Mouse (Mus musculus): ENCODE data around the gene Rdm1.
A peak's percentile ranks its signal among the peaks of the same experiment; 100 is the strongest.
"Not testable (repeated sequence)": the region's sequence is repeated elsewhere in the genome, so short reads cannot be mapped to it uniquely, and the experiment has no call there.

The Rdm1 gene

DNA sequence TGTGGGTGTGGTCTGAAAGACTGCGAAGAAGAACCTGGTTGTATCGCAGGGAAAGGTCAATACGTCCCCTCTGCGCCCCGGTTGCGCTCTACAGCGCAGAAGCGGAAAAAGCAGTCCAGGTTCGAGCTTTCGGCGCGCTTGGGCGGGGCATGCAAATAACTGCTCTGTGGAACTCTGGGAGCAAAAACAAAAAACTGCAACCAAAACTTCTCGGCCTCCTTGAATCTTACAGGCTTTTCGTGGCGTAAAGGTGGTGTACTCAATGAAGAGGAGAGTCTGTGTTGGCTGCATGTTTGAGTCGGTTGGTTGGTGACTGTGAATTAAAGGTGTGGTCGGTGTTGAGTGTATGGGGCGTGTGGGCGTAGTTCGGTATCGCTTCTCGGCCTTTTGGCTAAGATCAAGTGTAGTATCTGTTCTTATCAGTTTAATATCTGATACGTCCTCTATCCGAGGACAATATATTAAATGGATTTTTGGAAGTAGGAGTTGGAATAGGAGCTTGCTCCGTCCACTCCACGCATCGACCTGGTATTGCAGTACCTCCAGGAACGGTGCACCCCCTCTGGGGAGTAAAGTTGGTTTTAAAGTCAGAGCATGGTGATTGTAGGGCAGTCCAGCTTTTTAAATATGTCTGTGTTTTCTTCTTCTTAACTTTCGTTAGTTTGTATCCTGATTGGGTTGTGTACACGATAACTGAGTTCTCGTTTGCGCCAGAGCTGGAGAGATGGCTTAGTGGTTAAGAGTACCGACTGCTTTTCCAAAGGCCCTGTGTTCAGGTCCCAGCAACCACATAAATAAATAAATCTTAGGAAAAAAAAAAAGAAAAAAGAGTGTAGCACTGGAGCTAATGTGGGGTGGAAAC is at the start of gene Rdm1:
Gene Rdm1 (plus strand): TSS at position 201 of the 862 bp plus-strand sequence.
- peak; percentile 94 for DNase-seq

DNA sequence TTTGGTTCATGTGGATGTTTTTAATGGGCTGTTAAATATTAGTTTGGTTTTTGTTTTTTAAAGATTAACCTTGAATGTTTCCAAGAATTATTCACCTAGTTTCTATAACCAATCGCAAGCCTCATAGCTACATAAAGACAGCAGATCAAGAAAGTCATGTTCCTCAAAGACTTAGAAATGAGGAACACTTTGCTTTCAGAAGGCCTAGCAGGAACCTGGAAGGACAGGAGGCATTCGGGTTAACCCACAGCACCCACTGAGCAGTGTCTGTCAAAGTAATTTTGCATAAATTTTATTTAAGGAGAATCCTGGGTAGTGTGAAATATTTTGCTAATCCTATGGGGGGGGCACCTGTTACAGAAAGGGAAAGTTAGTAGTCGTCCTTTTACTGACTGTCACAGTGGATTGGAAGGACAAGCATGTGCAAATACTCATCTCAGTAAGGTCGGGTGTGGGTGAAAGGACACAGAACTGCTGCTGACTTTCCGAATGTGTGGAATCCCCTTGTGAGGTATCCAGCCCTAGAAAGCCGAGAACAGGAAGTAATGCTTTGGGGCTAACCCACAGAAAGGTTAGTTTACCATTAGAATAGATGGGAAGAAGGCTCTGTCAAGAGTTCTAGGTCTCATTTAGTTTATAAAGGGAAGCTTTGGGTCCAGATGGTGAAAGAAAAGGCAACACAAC is 45.8 kb upstream of the Rdm1 start:
- DNase-seq: no peak

DNA sequence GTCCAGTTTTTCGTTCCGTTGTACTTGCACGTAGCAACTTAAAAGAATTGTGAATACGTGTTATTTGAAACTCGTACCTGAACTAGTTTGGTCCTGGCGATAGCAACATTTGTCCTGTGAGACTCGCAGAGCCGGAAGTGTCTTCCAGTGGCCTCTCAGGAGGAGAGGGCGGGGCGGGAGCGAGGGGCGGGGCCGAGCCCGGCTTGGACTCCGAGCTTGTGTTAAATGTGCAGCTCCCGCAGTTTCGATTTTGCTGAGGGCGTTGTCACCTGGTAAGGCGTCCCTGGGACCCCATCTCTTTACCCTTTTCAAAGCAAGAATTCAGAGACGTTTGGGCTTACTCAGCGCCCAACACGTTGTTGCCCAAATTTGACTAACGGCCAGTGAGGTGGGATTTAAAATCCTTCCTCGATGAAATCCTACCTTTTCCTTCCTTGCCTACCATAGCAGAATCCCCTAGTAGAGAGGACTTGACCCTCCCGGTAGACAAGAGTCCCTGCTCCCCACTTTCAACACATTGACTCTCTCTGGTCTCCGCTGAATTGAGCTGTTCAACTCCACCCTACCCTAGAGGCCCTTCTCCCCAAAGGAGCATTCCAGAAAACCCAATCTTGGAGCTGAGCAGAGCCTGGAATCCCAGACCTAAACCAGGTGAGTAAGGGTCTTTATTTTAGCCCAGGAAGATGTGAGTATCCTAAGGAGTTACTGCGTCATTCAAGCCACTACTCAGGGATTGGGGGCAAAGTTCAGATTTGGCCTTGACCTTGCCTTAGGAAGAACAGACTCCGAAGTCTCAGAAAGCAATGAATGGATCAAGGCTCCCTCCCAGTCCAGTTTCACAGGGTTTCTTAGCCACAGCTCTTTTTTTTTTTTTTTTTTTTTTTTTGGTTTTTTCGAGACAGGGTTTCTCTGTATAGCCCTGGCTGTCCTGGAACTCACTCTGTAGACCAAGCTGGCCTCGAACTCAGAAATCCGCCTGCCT is 44.6 kb upstream of the Rdm1 start, which contains the start of gene Tmem106a:
Gene Tmem106a (plus strand): TSS at position 189 of the 982 bp plus-strand sequence.
- peak; percentile 87 for DNase-seq

DNA sequence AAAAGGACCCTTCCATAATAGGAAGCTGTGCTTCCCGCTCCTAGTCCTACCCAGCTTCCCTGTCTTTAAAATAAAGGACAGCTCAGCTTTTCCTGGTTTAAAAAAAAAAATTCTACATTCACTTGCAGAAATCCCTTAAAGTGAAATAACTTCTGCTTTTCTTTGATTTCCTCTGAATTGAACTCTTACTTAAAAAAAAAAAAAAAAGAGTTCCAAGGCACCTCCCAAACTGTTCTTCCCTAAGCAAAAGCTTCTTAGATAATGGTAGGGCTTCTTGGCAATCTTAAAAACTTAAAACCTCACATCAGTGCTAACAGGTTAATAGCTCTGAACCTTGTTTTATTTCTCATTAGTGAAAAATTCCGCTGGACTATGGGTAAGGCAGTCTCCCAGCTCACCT is 43.8 kb upstream of the Rdm1 start:
- no peak for DNase-seq

DNA sequence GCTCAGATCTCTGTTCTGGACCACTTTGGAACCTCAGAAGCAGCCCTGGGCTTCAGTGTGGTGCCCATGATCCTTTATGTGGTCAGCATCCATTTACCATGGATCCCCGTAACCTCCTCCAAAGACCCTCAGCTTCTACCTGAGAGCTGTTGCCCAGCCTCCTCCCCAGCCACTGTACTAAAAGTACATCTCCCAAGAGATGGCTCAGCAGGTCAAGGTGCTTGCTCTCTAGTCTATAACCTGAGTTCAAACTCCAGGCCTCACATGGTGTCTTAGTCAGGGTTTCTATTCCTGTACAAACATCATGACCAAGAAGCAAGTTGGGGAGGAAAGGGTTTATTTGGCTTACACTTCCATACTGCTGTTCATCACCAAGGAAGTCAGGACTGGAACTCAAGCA is 42.0 kb upstream of the Rdm1 start:
- DNase-seq: not testable (repeated sequence)

DNA sequence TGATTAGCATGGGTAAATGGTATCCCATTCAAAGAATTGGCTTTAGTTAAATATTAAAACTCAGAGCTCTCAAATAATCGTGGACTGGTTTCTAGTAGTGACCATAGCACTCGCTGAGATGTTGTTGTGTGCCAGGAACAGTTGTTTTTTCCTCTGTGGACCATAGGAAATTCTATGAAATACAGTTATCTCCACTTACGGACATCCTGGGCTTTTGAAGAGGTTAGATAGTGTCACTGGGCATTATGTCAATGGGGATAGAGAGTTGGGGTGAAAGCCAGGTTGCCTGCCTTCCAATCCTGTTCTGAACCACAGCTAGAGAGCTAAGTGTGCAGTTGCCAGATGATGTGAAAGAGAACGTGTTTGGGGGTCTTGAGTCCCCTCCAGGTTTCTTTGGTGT is 41.2 kb upstream of the Rdm1 start:
- DNase-seq: no peak

DNA sequence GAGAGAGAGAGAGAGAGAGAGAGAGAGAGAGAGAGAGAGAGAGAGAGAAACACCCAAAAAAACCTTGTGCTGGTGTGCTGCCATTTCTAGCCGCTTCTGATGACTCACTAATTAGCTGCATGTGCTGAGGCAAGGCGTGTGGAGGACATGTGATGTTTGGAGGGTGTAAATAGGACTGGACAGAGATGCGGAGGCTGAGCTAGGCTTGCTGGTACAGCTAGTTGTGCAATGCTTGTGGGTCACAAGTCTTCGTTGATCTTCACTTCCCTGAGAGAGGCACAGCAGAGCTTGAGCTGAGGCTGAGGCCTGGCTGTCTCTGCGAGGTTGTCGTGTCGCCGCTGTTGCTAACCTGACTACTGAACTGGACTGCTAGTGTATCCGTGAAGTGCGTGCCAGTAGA is 39.3 kb upstream of the Rdm1 start:
- DNase-seq: no peak

DNA sequence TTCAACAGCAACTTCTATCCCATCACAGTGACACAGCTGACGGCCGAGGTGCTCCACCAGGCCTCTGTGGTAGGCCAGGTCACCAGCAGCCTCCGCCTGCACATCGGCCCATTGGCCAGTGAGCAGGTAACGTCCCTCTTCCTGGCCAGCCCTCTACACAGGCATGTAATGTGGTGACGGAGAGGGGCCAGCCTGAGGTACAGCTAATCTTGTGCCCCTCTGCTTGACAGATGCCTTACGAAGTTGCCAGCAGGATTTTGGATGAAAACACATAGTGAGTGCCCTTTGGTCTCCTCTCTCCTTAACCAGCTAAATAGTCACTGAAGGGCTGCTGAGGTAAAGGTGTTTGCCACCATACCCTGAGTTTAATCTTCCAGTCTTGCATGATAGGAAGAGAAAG is 38.1 kb upstream of the Rdm1 start:
- no peak for DNase-seq

DNA sequence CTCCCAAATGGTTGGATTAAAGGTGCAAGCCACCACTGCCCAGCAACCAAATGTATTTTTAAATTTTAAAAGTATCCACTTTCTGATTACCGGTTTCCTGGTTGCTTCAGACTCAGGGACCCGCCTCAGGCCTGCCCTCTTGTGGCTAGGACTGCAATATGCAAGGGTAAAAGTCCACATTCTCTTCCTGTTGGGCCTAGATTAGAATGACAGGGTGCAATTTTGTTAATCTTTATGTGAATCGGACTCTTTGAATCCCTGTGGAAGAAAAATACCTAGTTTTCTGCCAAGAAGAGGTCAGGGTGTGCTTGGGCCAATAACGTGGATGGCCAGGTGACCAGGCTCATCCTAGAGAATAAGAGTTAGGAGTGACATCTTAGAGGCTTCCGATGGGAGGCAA is 37.6 kb upstream of the Rdm1 start:
- peak; percentile 65 for DNase-seq

DNA sequence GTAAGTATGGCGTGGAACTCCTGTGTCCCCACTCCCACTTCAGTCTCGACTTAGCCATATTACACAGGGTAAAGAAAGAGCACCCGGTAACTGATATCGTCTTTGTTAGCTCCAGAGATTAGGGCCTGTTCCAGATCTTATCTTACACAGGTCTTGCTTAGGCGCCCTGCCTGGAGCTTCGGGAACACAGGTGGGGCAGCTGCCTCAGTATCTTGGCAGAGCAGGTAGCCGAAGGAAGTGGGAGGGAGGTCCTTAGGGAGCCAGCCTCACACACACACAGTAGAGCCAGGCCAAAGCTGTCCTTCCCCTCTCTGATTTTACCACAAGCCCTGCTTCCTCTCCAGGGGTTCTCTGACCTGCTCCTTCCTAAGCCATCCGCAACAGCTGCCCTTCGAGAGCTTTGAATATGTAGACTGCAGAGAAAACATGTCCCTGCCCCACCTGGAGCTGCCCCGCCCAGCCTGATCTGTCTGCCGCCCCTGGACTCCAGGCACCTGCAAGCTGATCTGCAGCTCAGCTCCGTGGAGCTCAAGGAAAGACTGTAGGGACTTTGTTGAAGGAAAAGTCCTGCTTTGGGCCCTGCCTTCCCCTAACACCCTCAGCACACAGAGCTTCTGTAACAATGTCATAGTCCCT is 36.9 kb upstream of the Rdm1 start:
- DNase-seq: no peak

DNA sequence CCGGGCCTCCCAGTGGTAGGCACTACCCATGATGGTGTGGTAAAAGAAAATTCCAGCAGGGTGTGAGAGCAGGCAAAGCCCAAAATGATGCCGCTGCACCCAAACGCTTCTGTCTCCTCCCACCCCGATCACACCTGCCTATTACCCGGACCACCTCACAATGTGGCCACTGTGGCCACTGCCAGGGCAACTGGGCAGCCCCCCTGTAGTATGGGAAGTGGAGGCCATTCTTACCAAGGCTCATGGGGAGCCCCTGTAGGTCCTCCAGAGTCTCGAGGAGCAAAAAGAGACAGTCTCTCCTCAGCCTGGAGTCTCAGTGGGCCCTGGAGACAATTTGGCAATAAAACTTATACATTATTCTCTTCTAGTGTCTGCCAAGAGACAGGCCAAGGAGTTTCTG is 27.8 kb upstream of the Rdm1 start, which contains the start of gene Gm11634:
Gene Gm11634 (minus strand): TSS at position 101 of the 400 bp plus-strand sequence.
- no peak for DNase-seq

DNA sequence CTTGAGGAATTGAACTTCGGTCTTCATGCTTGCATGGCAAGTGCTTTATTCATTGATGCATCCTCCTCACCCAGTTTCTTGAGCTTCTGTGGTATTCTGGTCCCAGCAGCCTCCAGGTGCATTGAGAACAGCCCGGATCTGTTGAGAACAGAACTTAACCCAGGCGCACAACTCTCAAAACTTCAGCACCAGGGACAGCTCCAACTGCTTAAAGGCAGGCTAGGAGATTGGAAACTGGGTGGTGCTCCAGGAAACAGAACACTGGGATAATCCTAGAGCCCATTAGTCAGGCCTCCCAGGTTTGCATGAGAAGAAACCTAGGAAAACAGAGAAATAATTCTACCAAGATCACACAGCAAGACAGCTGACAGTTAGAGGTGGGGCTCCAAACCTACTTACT is 24.5 kb upstream of the Rdm1 start:
- peak; percentile 93 for DNase-seq

DNA sequence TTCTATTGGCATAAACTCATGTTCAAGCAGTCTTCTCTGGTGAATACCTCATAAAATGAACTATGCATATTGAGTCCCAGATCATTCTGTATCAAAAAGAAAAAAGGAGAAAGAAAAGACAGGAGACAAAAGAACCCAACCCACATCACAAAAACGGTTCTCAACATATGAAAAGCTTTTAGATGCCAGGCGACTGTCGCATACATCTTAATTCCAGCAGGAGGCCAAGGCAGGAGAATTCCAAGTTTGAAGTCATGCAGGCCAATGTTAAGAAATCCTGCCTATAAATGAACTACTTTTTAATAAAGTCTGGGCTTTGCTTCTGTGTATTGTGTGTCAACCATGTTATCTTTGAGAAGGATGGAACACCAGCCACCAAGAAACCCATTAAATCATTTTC is 22.9 kb upstream of the Rdm1 start:
- no peak for DNase-seq

DNA sequence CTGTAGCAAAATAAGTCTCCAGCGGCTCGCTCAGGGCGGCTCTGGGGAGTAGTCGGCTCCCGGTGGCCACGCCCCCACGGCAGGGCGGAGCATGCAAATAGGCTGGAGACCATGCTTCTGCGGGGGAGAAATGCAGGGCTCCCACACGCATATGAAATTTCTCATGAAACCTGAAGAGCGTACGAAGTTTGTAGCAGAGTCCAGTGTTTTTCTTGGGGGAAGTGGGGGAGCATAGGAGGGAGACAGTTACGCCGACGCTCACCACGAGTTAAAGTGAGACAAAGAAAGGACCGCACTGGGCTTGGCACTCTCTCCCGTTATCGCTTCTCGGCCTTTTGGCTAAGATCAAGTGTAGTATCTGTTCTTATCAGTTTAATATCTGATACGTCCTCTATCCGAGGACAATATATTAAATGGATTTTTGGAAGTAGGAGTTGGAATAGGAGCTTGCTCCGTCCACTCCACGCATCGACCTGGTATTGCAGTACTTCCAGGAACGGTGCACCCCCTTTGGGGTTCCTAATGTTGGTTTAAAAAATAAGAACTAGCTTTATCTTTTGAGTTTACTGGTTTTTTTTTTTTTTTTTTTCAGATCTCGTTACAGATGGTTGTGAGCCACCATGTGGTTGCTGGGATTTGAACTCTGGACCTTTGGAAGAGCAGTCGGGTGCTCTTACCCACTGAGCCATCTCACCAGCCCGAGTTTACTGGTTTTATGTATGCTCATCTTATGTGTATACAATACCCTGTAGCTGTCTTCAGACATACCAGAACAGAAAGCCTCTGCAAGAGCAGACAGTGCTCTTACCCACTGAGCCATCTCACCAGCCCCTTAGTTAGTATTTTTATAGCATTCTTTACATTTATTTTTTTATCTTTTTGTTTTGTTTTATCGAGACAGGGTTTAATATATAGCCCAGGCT is 22.2 kb upstream of the Rdm1 start:
- DNase-seq: peak; percentile 90

DNA sequence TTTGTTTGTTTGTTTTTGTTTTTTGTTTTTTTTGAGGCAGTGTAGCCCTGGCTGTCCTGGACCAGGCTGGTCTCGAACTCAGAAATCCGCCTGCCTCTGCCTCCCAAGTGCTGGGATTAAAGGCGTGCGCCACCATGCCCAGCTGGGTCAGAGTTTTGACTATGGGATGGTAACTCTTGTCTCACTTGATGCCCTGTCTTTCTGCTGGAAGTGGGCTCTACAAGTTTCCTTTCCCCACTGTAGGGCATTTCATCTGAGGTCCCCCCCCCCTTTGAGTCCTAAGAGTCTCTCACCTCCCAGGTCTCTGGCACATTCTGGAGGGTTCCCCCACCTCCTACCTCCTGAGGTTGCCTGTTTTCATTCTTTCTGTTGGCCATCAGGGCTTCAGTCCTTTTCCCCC is 19.9 kb upstream of the Rdm1 start:
- not testable (repeated sequence) for DNase-seq

DNA sequence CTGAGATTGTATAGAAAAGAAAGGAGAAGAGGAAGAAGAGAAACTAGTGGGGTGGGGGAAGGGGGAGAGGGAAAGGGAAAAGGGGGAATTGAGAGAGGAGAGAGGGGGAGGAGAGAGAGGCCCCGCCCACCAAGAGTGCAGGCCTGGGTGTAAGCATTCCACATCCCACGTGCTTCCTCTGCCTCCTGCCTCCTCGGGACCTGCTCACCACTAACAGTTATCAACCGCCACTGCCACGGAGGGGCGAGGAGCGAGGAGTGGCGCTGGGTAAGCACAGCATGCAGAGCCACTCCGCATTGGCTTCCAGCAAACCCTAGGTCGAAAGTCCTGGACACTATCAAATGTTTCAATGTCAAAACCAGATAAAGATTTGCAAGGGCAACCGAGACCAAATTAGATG is 16.6 kb upstream of the Rdm1 start:
- DNase-seq: peak; percentile 7

DNA sequence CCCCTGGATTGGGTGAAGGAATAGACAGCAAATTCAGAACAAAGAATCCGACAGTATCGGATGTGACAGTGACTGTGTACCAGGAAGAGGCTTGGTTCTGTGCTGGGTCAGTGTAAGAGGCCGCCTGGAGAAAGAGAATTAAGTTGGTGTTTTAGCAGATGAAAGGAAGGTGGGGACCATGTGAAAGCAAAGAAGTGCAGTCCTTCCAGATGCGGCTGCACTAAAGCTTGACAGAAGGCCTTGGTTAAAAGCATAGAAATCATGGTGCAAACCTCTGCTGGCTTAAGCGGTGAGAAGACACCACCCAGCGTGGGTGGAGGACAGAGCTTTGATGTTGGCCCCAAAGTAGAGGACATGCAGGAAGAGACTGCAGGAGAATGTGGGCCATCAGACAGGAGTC is 13.4 kb upstream of the Rdm1 start:
- no peak for DNase-seq

DNA sequence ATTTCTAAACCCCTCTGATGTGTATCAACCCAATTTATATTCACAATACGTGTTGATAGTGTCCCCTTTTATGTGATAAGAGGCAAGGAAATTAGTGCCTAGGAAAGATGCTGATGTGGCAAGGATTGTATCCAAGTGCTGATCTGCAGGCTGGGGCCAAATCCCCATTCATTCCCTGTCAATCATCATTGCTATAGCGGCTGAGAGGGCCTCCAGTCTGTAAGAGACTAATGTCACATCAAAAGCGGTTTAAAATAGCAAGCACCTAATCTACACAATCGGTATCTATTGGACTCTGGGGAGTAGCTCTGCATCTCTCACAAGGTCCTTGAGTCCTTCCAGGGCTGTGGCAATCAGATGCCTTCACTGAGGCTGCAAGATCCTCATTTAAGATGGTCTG is 12.9 kb upstream of the Rdm1 start:
- no peak for DNase-seq

DNA sequence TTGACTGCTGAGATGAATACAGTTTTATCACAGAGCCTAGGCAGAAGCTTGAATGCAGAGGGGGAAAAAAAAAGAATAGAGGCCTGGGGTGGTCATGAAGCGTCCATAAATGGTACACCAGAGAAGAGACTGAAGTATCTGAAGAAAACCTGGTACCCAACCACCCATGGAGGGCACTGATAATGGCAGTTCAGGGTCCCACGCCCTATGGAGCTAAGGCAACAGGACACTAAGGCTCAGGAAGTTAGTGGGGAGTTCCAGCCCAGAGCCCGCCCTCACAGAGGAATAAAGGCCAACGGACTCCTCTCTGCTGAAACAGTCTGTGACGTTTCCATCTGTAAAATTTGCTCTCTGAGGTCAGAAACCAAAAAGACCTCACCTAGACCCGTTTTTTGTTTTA is 11.6 kb upstream of the Rdm1 start:
- no peak for DNase-seq

DNA sequence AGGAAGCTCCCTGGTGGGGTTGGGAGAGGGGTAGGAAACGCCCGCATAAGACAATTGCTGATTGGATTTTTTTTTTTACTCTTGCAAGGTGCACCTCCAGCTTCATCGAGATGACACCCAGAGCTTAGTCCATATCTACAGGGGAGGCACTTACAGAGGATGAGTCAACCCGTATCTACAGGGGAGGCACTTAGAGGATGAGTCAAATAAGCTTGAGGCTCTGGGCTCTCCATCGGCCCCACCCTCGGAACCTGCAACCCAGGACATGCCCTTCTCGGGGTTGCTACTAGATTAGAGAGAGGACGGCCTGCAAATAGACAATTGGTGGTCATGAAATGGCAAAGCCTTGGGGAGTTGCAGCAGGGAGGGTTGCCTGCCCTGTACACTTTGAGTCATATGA is 10.9 kb upstream of the Rdm1 start:
- no peak for DNase-seq
